Mouse (Mus musculus) embryonic fibroblast, embryonic 13.5 days (primary cell): ENCODE results near the gene Cenpx.

Experiments
- CTCF ChIP-seq: IDR thresholded peaks from 2 replicates; pipeline ENCODE4 v1.5.1; 2011; ENCODE audit warnings: mild to moderate bottlenecking, control low read depth, low read length, moderate library complexity, borderline replicate concordance; ENCODE audit not compliant: insufficient read depth
- POLR2A ChIP-seq: IDR thresholded peaks from 2 replicates; pipeline ENCODE4 v1.6.1; 2011; ENCODE audit warnings: low read depth, mild to moderate bottlenecking, control low read depth, low read length, moderate library complexity

GRCm38 (mm10) chr11:120665406-120665805 is 48.1 kb downstream of the Cenpx start:
- no peak for TF ChIP-seq CTCF
- TF ChIP-seq POLR2A: no peak
